Mouse (Mus musculus): ENCODE results near the gene Zfr2. TPM values are rescaled to one million over a fixed set of nuclear protein-coding genes. Genes with fewer than 3 reads are reported as not detected.

Zfr2 gene
- polyA plus RNA-seq, 2 experiments from 2014 or later, result 0.79 to 1.5 TPM

DNA sequence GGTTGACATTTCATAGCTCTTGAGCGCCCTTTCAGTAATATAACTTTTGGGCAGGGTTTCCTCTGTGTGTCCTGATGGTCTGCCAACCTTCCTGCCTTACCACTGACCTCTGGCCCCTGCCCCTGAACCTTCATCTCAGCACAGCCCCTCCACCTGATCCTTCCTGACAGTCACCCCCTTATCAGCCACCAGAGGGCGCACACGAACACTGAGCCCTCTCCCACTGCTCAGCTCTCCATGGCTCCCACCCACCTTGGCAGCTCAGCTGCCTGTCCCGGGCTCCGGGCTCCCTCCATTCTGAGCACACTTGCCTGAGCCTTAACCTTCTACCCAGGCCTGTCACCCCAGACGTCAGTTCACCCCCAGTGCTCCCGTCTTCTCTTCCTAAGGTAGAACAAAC lies 56.3 kb downstream of the Zfr2 start:
- no peak for ATAC-seq

DNA sequence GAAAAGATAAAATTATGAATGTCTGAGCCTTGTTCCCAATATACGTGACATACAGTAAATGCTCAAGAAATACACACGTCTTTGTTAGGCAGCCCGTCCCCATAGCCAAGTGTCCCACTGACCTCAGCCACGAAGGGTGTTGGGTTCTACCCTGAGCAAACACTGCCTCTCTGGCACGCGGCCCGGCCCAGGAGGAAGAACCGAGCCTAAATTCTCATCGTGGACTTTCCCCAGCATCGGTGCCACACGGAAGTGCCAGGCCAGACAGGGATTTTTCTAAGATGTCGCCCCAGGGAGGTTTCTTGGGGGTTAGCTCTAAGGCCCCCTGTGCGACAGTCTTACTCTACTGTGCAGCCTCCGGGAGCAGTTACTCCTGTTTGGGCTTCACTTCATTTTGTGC lies 56.9 kb downstream of the Zfr2 start:
- no peak for ATAC-seq

DNA sequence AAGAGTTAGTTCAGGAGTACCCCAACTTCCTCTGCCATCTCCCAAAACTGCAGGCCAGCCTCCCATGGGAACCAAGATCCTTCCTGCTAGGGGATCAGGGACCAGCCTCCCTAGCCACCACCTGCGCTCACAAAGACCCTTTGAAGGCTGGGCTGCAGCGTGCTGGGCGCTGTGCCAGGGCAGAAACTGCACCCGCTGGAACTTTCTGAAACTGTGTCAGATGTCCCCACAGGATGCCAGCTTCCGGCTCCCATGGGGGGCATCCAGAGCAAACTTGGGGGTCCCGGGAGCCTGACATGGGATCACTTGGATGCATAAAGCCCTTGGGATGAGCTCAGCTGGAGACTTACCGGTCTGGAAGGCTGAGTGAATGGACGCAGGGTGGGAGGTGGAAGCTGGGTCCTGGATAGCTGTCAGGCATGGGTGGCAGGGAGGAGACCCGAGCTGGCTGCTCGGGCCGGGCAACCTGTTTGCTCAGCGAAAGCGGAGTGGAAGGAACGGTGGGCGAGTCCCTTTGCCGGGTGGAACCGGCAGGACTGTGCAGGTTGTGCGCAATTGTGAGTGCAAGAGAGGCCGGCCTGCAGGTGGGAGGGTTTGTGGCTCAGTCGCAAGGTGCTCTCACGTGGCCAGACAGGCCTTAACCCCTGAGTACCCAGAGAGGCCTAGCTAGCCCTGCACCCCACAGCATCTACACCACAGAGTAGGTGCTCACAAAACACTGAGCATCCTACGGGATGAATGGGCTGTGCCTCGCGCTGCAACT lies 57.9 kb downstream of the Zfr2 start:
- no peak for ATAC-seq

DNA sequence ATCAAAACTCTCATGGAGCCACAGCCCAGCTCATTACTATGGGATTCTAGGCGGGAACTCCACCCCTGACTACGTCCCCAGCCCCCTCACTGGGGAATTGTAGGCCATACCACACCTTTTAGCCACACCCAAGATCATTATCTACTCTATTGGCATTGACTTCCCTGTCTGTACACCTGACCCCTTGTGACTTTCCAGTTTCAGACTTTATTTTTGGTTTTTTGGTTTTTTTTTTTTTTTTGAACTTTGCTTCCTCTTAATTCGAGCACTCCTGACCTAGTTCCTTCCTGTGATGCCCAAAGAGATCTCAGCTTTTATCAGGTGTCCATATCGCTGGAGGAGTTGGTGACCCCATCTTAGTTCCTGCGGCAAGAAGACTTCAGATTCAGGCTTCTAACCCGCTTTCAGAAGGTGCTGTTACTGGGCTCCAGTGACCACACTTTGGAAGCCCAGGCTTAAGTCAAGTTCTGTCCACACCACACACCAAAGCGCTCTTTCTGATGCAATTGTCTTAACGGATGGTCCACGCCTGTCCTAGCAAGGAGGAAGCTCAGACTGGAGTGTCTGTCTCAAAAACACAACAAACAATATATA lies 58.7 kb downstream of the Zfr2 start, which contains the start of gene Tjp3:
TSS of gene Tjp3 (minus strand) at position 71 of the 594 bp plus-strand sequence.
- no peak for ATAC-seq

DNA sequence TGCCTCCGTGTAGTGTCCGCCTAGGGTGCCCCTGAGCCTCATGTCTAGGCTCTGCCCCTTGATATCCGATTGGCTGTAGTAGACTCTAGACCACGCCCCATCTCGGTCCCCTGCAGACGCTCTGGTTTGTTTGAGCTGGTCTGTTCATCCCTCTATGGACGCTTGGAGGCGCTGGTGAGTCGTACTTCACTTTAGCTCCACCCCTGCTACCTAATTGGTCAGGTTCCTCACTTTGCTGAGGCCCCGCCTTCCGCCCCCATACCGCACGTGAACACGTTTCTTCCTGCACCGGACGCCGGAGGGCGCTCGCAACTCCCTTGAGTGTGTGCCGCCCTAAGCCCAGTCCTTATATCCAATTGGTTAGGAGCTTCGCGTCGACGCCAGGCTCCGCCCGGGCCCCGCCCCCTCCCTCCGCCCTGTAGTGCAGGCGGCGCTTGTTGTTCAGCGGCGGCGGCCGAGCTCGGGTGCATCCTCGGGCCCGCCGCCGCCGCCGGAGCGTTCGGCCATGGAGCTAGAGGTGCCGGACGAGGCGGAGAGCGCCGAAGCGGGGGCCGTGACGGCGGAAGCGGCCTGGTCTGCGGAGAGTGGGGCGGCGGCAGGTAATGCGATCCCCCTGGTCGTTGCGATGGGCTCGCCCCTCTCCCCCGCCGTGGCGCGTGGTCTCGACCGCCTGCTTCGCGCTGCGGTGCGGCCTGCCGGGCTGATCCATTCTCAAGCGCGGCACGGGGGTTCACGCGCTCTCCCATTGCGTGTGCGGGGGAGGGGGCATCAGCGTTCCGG lies 59.8 kb downstream of the Zfr2 start, which contains the start of gene Pip5k1c:
TSS of gene Pip5k1c (plus strand) at position 410 of the 780 bp plus-strand sequence.
- ATAC-seq, result peak; percentile 87

DNA sequence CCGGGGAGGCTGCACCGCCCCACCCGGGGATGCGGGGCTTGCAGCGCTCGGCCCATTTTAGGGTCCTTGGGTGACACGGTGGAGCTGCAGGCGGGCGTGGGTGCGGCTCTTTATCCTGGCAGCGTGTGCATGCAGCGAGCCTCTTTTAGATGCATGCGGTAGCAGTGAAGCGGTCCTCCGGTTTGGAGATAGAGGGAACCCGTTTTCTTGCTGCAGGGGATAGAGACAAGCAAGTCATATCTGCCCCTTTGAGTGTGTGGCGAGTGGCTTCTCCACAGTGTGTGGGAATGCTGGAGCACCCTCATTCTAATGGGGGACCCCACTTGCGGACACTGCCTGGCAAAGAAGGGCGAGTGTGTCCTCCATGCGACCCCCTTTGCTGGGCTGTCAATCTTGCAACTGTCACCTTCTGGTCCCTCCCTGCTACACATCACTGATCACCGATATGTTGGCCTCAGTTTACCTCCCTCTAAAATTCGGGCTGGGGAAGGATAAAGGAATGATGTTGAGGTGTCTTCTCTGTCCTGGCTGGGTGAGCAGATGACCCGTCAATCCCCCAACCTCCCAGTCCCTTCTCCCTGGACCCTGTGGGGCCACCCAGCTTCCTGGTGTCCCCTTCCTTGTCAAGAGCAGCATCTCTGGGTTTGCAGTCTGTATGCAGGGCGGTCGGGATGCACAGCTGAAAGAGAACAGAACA lies 60.5 kb downstream of the Zfr2 start:
- no peak for ATAC-seq

DNA sequence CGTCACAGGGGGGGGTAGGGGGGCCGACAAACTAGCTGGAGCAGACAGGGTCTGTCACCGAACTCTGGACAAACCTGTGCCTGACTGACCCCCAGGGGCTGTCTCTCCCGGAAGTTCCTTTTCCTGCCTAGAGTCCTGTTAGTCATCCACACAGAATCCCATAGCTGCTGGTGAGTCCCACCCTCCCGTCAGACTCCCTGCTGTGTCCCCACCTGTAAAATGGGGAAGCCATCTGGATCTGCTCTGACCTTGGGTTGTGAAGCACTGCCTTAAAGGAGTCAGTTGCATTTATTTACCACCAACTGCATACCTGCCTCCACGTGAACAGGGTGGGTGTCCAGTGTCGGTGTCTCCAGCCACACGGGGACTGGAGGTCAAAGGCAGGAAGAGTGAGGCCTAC lies 61.5 kb downstream of the Zfr2 start:
- ATAC-seq, result no peak

DNA sequence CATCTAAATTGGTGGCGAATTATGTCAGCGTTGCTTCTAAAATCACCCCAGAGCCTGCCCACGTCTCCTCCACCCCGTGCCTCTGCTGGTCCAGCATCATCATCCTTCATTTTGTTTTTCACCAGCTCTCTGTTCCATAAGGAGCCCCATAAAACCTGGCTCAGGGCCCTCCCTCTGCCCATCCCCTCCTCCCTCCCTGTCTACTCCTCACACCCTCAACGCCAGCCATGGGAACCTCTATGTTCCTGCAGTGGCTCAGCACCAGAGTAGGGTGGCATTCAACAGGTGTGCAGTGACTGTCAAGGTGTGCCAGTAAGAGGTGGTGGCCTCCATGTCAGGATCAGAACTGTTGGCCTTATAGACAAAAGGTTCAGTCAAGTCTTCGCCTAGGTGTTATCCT lies 62.2 kb downstream of the Zfr2 start:
- ATAC-seq, result no peak

DNA sequence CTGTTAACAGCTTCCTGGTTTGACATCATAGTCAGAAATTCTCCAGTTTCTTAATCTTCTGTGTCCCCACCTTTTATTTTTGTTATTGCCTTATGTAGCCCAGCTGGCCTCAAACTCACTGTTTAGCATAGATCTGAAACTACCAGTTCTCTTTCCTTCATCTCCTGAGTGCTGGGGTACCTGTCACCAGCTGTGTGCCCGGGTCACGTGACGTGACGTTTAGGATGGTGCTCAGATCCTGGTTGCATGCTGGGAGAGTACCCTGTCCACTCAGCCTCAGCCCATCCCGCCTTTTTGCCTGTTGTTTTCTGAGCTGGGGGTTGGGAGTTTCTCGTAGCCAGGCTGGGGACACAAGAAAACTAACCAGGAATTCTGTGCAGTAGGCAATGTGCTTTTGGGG lies 64.3 kb downstream of the Zfr2 start:
- no peak for ATAC-seq

DNA sequence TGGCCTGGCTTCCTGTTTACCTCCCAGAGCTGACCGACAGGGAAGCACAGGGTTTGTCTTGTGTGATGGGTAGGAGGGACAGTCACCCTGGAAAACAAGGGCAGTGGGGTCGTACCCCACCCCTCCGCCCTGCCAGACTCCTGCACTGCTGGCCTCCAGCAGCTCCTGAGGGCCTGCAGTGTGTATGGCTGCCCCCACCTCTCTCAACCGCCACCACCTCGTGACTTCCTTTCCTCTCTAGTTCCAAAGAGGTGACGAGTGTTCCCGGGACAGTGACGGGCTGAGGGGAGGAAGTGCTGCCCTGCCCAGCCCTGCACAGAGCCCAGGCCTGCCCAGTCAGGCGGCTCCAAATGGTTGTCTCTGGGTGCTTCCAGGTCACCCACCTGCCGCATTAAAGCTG lies 64.9 kb downstream of the Zfr2 start:
- ATAC-seq, result peak; percentile 73

DNA sequence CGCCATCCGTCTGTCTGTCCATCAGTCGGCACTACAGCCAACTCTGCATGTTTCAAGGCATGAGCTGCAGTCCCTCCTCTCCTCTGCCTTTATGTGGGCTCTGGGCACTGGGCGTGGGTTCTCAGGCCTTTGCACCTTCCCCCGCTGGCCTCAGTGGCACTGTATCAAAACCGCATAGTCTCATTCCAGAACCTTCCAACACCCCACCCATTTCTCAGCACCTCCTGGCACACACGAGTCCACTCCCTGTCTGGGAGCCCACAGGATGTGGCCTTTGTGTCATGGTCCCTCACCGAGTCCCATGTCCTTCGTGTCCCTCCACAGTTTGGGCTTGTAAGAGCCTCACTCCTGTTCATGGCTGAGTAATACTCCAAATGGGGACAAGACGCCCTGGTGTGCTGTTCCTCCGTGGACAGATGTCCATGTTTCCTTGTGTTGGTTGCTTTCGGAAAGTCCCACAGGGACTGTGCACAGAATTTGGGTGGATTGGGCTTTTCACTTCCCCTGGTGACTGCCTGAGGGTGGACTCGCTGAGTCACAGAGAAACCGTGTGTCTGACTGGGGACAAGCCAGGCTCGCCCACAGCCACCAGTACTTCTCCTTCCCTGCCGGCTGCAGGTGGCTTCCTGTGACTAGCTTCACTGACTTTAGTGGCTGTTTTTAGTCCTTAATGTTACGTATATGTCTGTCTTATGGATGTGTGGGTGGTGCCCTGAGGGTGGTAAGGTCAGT lies 65.6 kb downstream of the Zfr2 start:
- ATAC-seq, result peak; percentile 47

DNA sequence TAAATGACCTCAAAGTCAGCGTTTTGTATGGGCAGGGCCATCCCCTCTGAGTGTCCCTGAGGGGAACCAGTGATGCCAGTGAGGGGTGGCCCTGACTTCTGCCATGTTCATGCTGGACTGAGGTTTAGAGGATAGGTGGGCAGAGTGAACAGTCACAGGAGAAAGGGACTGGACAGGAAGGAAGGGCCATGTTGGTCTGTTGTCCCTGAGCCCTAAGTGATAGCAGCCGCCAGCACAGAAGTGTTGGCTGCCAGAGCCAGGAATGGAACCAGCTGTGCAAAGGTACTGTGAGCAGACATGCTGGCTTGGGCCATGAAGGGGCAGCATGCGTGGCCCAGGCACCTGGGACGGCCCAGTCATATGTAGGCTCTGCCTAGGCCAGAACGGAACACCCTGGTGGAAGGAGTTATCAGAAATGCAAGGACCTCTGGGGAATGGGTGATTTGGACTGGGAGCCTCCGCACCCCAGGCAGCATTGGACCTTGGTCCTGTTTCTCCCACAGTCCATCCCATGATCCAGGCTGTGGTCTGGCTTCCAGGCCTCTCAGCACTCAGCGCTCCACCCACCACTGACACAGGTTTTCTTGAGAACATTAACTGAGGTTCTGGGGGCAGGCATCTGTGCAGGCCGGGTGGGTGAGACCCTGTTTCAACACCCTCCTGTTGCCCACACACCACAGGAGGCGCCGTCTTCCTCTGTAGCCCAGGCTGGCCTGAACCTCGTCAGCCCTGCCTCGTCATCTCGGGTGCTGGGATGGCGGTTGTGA lies 66.8 kb downstream of the Zfr2 start:
- ATAC-seq, result no peak

DNA sequence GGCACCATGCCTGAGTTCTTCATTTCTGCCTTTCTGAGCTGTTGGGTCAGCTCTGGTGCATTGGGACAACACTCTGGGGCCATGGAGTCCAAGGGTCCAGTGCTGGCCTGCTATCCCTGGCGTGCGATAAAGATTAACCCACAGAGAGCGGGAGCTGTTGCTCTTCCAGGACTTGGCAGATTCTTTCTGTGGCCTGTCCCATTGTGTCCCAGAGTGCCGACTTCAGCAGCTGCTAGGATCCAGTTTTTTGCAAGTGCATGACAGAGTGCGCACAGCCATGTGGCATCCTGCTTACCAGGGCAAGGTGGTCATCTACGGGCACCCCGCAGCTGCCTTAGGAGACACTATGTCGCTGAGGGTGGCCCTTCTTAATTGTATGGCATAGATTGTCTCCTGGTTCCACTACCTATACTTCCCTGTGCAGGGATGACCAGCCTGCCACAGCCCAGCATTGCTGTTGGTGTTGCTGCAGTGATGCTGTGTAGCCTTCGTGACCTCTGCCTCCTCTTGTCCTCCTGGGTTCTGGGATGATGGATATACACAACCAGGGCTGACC lies 67.5 kb downstream of the Zfr2 start:
- no peak for ATAC-seq

DNA sequence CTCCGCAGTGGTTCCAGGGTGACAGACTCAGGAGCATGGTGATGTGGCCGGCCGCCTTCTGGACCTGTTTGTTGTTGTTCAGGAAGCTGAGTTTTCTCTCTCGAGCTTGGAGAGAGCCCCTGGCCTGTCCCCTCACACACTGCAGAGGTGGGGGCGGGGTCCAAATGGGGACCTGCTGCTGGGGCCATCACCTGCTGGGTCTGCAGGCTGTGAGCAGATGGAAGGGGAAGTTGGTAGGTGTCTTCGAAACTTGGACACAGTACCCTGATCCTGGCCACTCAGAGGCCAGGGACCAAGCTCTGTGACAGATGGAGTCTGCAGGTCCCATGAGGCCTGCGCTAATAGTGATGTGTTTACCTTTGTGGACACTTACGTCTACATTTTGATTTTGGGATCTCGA lies 68.4 kb downstream of the Zfr2 start:
- ATAC-seq, result no peak

Other genes starting within 250 kb of the Zfr2 start
- not detected for gene Gng7, start 218.2 kb upstream of the Zfr2 start, polyA plus RNA-seq (2017; shearing (Covaris generic))
- under 1 TPM in 1 of 2 experiments, not detected in 1; 0.11 TPM for gene Diras1, start 207.5 kb upstream of the Zfr2 start, polyA plus RNA-seq (2017; shearing (Covaris generic))
- 1 to 10 TPM; 3.2 to 4.0 TPM for gene Slc39a3, start 195.7 kb upstream of the Zfr2 start, polyA plus RNA-seq (2017; shearing (Covaris generic))
- 10 to 100 TPM; 54.7 to 68.3 TPM for gene Sgta, start 173.0 kb upstream of the Zfr2 start, polyA plus RNA-seq (2017; shearing (Covaris generic))
- gene Thop1, start 163.1 kb upstream of the Zfr2 start, polyA plus RNA-seq (2017; shearing (Covaris generic)), result 1 to 10 TPM; 2.8 to 4.5 TPM
- gene Creb3l3, start 134.3 kb upstream of the Zfr2 start, polyA plus RNA-seq (2017; shearing (Covaris generic)), result not detected
- 10 to 100 TPM; 21.3 to 26.5 TPM for gene Map2k2, start 127.2 kb upstream of the Zfr2 start, polyA plus RNA-seq (2017; shearing (Covaris generic))
- gene Zbtb7a, start 97.9 kb upstream of the Zfr2 start, polyA plus RNA-seq (2017; shearing (Covaris generic)), result 10 to 100 TPM; 10.7 to 12.4 TPM
- gene Pias4, start 65.2 kb upstream of the Zfr2 start, polyA plus RNA-seq (2017; shearing (Covaris generic)), result 10 to 100 TPM; 17.6 to 23.8 TPM
- gene Eef2, start 56.5 kb upstream of the Zfr2 start, polyA plus RNA-seq (2017; shearing (Covaris generic)), result 1,000 to 10,000 TPM in 1 of 2 experiments, 100 to 1,000 TPM in 1; 933 to 1,303 TPM
- gene Dapk3, start 50.1 kb upstream of the Zfr2 start, polyA plus RNA-seq (2017; shearing (Covaris generic)), result 1 to 10 TPM; 4.1 to 4.9 TPM
- gene 4930442H23Rik, start 49.3 kb upstream of the Zfr2 start, polyA plus RNA-seq (2017; shearing (Covaris generic)), result not detected
- under 1 TPM in 1 of 2 experiments, not detected in 1; 0.17 TPM for gene Nmrk2, start 31.1 kb upstream of the Zfr2 start, polyA plus RNA-seq (2017; shearing (Covaris generic))
- gene Atcay, start 2.3 kb upstream of the Zfr2 start, polyA plus RNA-seq (2017; shearing (Covaris generic)), result 1 to 10 TPM; 4.0 to 5.0 TPM
- 10 to 100 TPM; 54.3 to 64.7 TPM for gene Matk, start 19.8 kb downstream of the Zfr2 start, polyA plus RNA-seq (2017; shearing (Covaris generic))
- 100 to 1,000 TPM; 148 to 166 TPM for gene Mrpl54, start 33.8 kb downstream of the Zfr2 start, polyA plus RNA-seq (2017; shearing (Covaris generic))
- 10 to 100 TPM; 10.2 to 18.0 TPM for gene Apba3, start 33.8 kb downstream of the Zfr2 start, polyA plus RNA-seq (2017; shearing (Covaris generic))
- 1 to 10 TPM; 2.4 to 3.1 TPM for gene Tjp3, start 58.4 kb downstream of the Zfr2 start, polyA plus RNA-seq (2017; shearing (Covaris generic))
- gene Pip5k1c, start 59.8 kb downstream of the Zfr2 start, polyA plus RNA-seq (2017; shearing (Covaris generic)), result 10 to 100 TPM; 11.1 to 16.9 TPM
- 1 to 10 TPM; 5.1 to 5.7 TPM for gene Cactin, start 87.9 kb downstream of the Zfr2 start, polyA plus RNA-seq (2017; shearing (Covaris generic))
- gene Tbxa2r, start 95.6 kb downstream of the Zfr2 start, polyA plus RNA-seq (2017; shearing (Covaris generic)), result 10 to 100 TPM; 20.9 to 21.4 TPM
- gene Gipc3, start 110.1 kb downstream of the Zfr2 start, polyA plus RNA-seq (2017; shearing (Covaris generic)), result not detected
- 10 to 100 TPM; 18.7 to 20.6 TPM for gene Hmg20b, start 117.3 kb downstream of the Zfr2 start, polyA plus RNA-seq (2017; shearing (Covaris generic))
- gene Mfsd12, start 124.3 kb downstream of the Zfr2 start, polyA plus RNA-seq (2017; shearing (Covaris generic)), result 1 to 10 TPM; 1.2 TPM
- 1 to 10 TPM in 1 of 2 experiments, not detected in 1; 2.1 TPM for gene 4930404N11Rik, start 132.7 kb downstream of the Zfr2 start, polyA plus RNA-seq (2017; shearing (Covaris generic))
- gene Fzr1, start 145.4 kb downstream of the Zfr2 start, polyA plus RNA-seq (2017; shearing (Covaris generic)), result 10 to 100 TPM; 19.3 to 20.1 TPM
- gene Dohh, start 151.3 kb downstream of the Zfr2 start, polyA plus RNA-seq (2017; shearing (Covaris generic)), result 10 to 100 TPM; 12.7 to 13.7 TPM
- gene Gm48551, start 151.3 kb downstream of the Zfr2 start, polyA plus RNA-seq (2017; shearing (Covaris generic)), result 1 to 10 TPM; 1.1 to 1.2 TPM
- 1 to 10 TPM in 1 of 2 experiments, not detected in 1; 1.4 TPM for gene Gm48552, start 155.8 kb downstream of the Zfr2 start, polyA plus RNA-seq (2017; shearing (Covaris generic))
- 10 to 100 TPM in 1 of 2 experiments, 1 to 10 TPM in 1; 7.3 to 13.3 TPM for gene Smim24, start 159.9 kb downstream of the Zfr2 start, polyA plus RNA-seq (2017; shearing (Covaris generic))
- gene Nfic, start 222.5 kb downstream of the Zfr2 start, polyA plus RNA-seq (2017; shearing (Covaris generic)), result 10 to 100 TPM; 15.2 to 16.0 TPM
- 1 to 10 TPM in 1 of 2 experiments, under 1 TPM in 1; 0.44 to 1.5 TPM for gene Celf5, start 249.6 kb downstream of the Zfr2 start, polyA plus RNA-seq (2017; shearing (Covaris generic))